Mouse (Mus musculus) heart, postnatal 25 days (tissue): ENCODE measurements around the gene S100a13. TPM values are rescaled to one million over a fixed set of nuclear protein-coding genes. Genes with fewer than 3 reads are reported as not detected.

ENCODE experiments used
- DNase-seq: peaks from one replicate; pipeline ENCODE4 v3.0.0; 2022; ENCODE audit warnings: low spot score
- intact Hi-C: fragments of 180-260 bp; cut with DNase I; formaldehyde crosslinking; loops from one replicate; pipeline ENCODE4 v1.15.1; 2025
- total RNA-seq, 2 experiments: library from RNA; stranded (reverse); gene quantifications; 2 replicates each; pipeline ENCODE4 v1.2.3; 2021

The S100a13 gene
- total RNA-seq, 2 experiments from 2014 or later: 27.1 to 29.7 TPM

DNA sequence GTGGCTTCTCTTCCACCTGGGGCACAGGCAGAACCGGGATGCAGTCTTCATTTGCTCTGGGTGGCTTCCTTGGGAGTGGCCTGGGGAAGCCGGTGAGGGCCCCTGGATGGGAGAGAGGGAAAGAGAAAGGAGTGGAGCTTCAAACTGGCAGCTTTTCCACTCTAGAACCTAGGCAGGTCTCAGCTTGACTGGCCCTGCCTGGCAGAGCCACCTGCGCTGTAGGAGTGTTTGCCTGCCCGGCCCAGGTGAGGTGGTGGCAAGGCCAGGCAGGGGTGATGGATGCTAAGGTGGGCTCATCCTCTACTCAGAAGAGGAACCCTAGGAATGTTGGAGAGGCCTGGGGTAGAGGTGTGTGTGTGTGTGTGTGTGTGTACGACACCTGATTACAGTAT, 23.7 kb downstream of the S100a13 start:
- no peak for DNase-seq

DNA sequence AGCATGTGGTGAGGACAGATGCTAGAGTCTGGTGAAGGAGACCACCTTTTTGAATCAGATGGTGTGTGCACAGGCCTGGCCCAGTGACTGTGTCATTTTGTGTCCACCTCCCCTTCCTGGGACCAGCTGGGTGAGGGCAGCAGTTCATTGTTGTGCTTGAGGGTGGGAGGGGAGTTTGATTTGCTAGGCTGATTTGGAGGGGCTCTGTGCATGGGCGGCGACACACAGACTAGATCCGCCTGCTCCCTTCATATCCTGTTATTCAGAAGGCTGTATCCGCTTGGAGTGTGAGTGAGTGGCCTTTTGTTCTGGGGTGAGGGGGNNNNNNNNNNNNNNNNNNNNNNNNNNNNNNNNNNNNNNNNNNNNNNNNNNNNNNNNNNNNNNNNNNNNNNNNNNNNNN, 26.7 kb downstream of the S100a13 start:
- peak; percentile 62 for DNase-seq
- intact Hi-C loops: loop anchor here (5.0 kb wide), 1 partner anchor 46 kb away; no protein-coding TSS in a partner anchor

More for the DNA sequence above, 23.7 kb downstream of the S100a13 start:
- intact Hi-C loops: no loop called here

DNA sequence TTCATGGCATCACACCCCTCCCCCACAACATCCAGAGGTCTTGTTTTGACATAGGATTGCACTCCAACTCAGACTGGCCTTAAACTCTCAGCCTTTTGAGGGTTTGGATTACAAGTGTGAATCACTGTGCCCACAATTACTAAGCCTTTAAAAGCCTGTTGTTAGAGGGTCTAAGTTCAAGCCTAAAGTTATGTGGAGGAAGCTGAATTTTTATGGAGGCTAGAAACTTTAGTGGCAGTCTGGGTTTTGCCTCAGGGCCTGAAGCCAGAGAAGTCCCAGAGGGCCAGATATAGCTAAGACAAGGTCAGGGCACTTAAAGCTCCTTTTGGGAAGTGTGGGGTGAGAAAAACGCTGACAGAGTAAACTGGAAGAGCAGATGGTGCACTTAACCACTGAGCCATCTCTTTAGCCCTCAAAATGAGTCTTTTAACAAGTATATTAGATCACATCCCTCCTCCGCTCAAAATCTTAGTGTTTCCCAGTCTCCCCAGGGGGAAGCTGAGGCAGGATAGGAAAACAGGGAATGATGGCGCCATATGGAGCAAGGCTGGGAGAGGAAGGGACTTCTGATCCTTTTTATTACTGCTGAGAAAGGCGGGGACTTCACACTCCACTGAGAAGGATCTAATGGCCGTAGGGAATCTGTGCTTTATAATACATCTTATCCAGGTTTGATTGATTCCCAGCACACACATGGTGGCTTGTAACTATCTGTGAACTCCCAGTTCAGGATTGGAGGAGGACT, 35.6 kb downstream of the S100a13 start:
- intact Hi-C loops: no loop called here
- no peak for DNase-seq

DNA sequence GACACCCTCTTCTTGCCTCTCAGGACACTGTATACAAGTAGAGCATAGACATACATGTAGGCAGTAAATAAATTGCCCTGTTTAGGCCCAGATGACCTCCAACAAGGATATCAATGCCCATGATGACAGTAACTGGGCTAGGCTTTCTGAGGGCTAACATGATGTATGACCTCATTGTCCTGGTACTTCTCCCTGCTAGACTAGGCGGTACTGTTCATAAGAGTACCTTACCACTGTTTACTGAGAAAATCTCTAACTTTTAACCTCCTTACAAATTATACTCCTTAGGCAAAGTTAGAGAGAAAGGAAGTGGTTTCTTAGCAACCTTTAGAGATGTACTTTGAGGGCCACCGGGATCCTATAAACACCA, 36.2 kb downstream of the S100a13 start:
- intact Hi-C loops: no loop called here
- no peak for DNase-seq

DNA sequence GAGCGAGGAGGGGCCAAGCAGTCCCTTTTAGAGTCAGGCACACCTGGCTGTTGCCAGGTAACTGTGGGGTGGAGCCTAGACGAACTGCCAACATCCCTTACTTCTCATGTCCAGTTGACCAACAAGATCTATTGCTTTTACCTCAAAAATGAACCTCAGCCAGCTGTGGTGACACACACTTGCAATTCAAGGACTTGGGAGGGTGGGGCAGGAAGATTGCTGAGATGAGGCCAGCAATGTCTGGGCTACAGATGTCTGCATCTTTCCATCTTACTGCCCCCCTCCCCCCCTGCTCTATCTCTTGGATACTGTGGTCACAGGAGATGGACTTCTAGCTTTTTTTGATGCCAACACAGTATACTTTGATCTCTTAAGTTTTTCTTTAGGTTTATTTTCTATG, 38.0 kb downstream of the S100a13 start:
- intact Hi-C loops: no loop called here
- DNase-seq: no peak

DNA sequence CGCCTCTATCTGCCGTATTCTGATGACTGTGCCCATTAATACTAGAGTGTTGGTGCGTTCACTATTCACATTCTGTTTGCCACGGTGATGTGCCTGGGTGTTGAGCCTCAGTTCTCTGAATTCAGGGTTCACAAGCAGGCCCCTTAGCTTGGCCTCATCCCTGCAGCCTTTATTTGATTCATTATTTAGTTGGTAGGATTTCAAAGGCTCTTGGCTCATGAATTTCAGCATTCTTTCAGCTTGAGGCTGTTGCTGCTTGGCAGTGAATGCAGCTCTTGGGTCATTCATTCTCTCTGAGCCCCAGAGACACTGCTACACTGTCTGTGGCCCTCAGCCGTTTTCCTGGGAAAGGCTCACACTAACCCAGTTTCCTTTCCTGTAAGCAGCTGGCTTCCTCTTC, 41.7 kb downstream of the S100a13 start:
- intact Hi-C loops: no loop called here

DNA sequence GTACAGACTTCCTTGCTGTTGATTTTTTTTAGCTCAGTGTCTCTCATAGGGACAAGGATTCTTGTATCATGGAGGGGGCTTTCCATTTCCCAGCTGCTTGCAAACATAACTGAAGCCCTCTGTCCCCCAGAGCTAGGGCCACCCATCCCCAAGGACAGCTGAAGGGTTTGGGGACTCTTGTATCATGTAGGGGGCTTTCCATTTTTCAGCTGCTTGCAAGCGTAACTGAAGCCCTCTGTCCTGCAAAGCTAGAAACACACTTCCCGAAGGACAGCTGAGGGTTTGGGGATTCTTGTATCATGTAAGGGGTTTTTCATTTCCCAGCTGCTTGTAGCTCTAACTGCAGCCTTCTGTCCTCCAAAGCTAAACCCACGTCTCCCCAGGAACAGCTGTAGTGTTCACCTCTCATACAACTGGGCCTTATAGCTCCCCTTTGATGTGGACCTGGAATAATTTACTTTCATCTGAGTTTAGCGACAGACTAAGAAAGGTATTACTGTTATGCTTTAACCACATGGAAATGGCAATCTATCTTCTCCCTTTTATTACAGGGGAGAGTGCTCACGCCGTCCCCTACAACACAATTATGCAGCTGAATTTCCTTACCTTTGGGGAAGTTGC, 45.9 kb downstream of the S100a13 start, which contains the start of gene S100a3:
Gene S100a3 (plus strand): TSS at position 571 of the 621 bp plus-strand sequence.
- no peak for DNase-seq
- intact Hi-C loops: no loop called here

More for the DNA sequence above, 41.7 kb downstream of the S100a13 start:
- no peak for DNase-seq

Other genes starting within 250 kb of the S100a13 start
- gene Dennd4b, start 249.2 kb upstream of the S100a13 start, total RNA-seq: 10 to 100 TPM; 31.9 to 33.4 TPM
- gene Gatad2b, start 221.3 kb upstream of the S100a13 start, total RNA-seq: 10 to 100 TPM; 42.8 to 43.6 TPM
- gene Slc27a3, start 124.5 kb upstream of the S100a13 start, total RNA-seq: 1 to 10 TPM in 1 of 2 experiments, under 1 TPM in 1; 0.78 to 1.4 TPM
- gene Ints3, start 80.8 kb upstream of the S100a13 start, total RNA-seq: 10 to 100 TPM; 25.2 to 26.9 TPM
- 10 to 100 TPM; 17.2 to 18.8 TPM for gene Npr1, start 48.6 kb upstream of the S100a13 start, total RNA-seq
- 10 to 100 TPM; 31.5 to 33.4 TPM for gene Ilf2, start 38.3 kb upstream of the S100a13 start, total RNA-seq
- gene Snapin, start 23.4 kb upstream of the S100a13 start, total RNA-seq: 10 to 100 TPM; 59.5 to 62.6 TPM
- gene Chtop, start 4.9 kb upstream of the S100a13 start, total RNA-seq: 100 to 1,000 TPM; 100 to 113 TPM
- 100 to 1,000 TPM; 777 to 804 TPM for gene S100a1, start within 50 bp of the S100a13 start, total RNA-seq
- gene S100a14, start 12.4 kb downstream of the S100a13 start, total RNA-seq: under 1 TPM; 0.23 to 0.48 TPM
- 10 to 100 TPM; 71.3 to 74.7 TPM for gene S100a16, start 22.8 kb downstream of the S100a13 start, total RNA-seq
- not detected for gene S100a3, start 46.1 kb downstream of the S100a13 start, total RNA-seq
- not detected for gene S100a2, start 75.8 kb downstream of the S100a13 start, total RNA-seq
- not detected for gene Gm42674, start 87.5 kb downstream of the S100a13 start, total RNA-seq
- 10 to 100 TPM in 1 of 2 experiments, 1 to 10 TPM in 1; 8.0 to 11.2 TPM for gene S100a4, start 89.3 kb downstream of the S100a13 start, total RNA-seq
- not detected for gene S100a5, start 94.1 kb downstream of the S100a13 start, total RNA-seq
- gene S100a6, start 98.4 kb downstream of the S100a13 start, total RNA-seq: 10 to 100 TPM; 70.8 to 84.4 TPM
- gene S100a7a, start 139.6 kb downstream of the S100a13 start, total RNA-seq: under 1 TPM; 0.28 to 0.60 TPM
- gene S100a8, start 154.5 kb downstream of the S100a13 start, total RNA-seq: 1 to 10 TPM in 1 of 2 experiments, under 1 TPM in 1; 0.61 to 1.6 TPM
- 1 to 10 TPM; 1.3 to 1.5 TPM for gene S100a9, start 181.3 kb downstream of the S100a13 start, total RNA-seq
- gene Pglyrp4, start 212.5 kb downstream of the S100a13 start, total RNA-seq: not detected